Mouse (Mus musculus): ENCODE measurements around the gene Olfr464. TPM values are rescaled to one million over a fixed set of nuclear protein-coding genes. Genes with fewer than 3 reads are reported as not detected.
"Not testable (repeated sequence)": the region's sequence is repeated elsewhere in the genome, so short reads cannot be mapped to it uniquely, and the experiment has no call there.

Olfr464 gene
- polyA plus RNA-seq, 1 experiment from 2014 or later = not detected

- ATAC-seq (ENCODE audit: low FRiP score) (no peak), DNase-seq (ENCODE audit: low spot score, missing footprints) (no peak)
- H3K9me3 ChIP-seq (ENCODE audit: control insufficient read depth, low read length) = no peaks in the 10 kb centered on the region
- no peaks in the 10 kb centered on the region for H3K4me1 ChIP-seq (ENCODE audit: control insufficient read depth, insufficient read depth, low read length)
- no peak overlapping the region for H3K9ac ChIP-seq (ENCODE audit: low read length)
- H3K27ac ChIP-seq (ENCODE audit: low read depth, low read length) = no peak overlapping the region
- H3K4me2 ChIP-seq = no peak overlapping the region
- WGBS = 83% methylated on average over 9 of the region's 9 CpGs
- no peak overlapping the region for H3K4me3 ChIP-seq (ENCODE audit: low read depth, low read length)
- H3K36me3 ChIP-seq (ENCODE audit: control insufficient read depth, insufficient read depth, low read length) = no peaks in the 10 kb centered on the region
- H3K27me3 ChIP-seq (ENCODE audit: control insufficient read depth, insufficient read depth, low read length) = no peaks in the 10 kb centered on the region
These were observed 40.9 kb downstream of the Olfr464 start for GRCm38 (mm10) chr11:87879826-87880225.

DNA sequence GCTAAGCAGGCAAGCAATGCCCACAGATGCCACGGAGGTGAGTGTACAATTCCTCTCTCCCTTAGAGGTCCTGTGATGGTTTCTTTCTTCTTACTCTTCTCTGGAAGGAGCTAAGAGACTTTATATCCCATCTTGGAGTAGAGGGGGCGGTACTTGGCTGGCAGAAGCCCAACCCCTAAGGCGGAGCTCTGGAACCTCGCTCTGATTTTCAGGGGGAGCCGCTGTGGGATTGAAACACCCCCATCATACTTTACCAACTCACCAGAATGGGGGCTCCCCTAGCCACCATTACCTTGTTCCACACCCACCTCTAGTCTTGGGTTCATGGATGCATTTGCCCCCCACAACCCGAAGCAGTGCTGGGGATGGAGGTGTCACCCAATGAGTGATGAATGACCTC is 45.3 kb downstream of the Olfr464 start, which contains the start of gene Epx:
Epx (minus strand) TSS at position 101 of the 400 bp plus-strand sequence.
- no peak for ATAC-seq (ENCODE audit: low FRiP score)
- 83% methylated on average over 6 of the region's 6 CpGs for WGBS

DNA sequence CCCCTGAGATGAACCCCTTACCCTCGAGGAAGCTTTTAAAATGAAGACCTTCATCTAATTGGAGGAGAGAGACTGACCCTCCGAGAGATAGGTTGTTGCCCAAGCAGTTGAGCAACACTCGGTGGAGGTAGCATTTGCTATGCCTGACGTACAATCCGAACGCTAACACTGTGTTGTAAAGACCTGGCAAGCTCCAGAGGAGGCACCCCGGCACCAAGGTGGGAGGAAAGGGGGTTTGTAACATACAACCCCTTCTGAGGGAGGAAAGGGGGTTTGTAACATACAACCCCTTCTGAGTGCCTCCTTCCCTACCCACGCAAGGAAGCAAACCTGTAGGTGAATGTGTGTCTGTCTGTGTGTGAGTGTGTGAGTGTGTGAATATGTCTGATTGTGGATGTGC is 49.0 kb downstream of the Olfr464 start:
- no peak overlapping the region for H3K9ac ChIP-seq (ENCODE audit: low read length)
- no peaks in the 10 kb centered on the region for H3K9me3 ChIP-seq (ENCODE audit: control insufficient read depth, low read length)
- H3K36me3 ChIP-seq (ENCODE audit: control insufficient read depth, insufficient read depth, low read length) = no peaks in the 10 kb centered on the region
- ATAC-seq (ENCODE audit: low FRiP score) (no peak), DNase-seq (ENCODE audit: low spot score, missing footprints) (no peak)
- H3K4me2 ChIP-seq = no peak overlapping the region
- H3K27ac ChIP-seq (ENCODE audit: low read depth, low read length) = no peak overlapping the region
- WGBS = 61% methylated on average over 8 of the region's 8 CpGs
- no peaks in the 10 kb centered on the region for H3K4me1 ChIP-seq (ENCODE audit: control insufficient read depth, insufficient read depth, low read length)
- no peak overlapping the region for H3K4me3 ChIP-seq (ENCODE audit: low read depth, low read length)
- no peaks in the 10 kb centered on the region for H3K27me3 ChIP-seq (ENCODE audit: control insufficient read depth, insufficient read depth, low read length)

More for the DNA sequence above, 45.3 kb downstream of the Olfr464 start, which contains the start of gene Epx:
- no peaks in the 10 kb centered on the region for H3K36me3 ChIP-seq (ENCODE audit: control insufficient read depth, insufficient read depth, low read length)
- no peaks in the 10 kb centered on the region for H3K4me1 ChIP-seq (ENCODE audit: control insufficient read depth, insufficient read depth, low read length)
- H3K4me3 ChIP-seq (ENCODE audit: low read depth, low read length) = no peak within 1 kb of the TSS
- DNase-seq (ENCODE audit: low spot score, missing footprints) = no peak
- H3K9ac ChIP-seq (ENCODE audit: low read length) = no peak within 1 kb of the TSS
- no peak within 1 kb of the TSS for H3K27ac ChIP-seq (ENCODE audit: low read depth, low read length)
- no peaks in the 10 kb centered on the region for H3K27me3 ChIP-seq (ENCODE audit: control insufficient read depth, insufficient read depth, low read length)
- no peaks in the 10 kb centered on the region for H3K9me3 ChIP-seq (ENCODE audit: control insufficient read depth, low read length)
- H3K4me2 ChIP-seq = no peak within 1 kb of the TSS

DNA sequence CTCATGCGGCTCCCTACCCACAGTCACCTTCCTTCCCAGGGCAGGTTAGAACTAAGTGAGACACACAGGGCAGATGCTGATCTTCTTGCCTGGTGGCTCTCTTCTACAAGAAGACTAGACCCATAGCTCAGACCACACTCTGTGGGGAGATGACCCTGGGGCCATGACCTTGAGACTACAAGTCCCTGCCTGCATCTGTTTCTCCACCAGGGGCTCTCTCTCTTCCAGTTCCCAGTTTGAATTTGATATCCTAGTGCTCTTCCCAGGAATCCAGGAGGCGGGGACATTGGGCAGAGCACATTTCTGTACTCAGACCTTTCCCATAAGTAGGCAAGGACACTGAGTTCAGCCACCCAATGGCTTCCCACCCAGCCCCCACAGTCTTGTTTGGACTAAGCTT is 50.7 kb downstream of the Olfr464 start:
- H3K9ac ChIP-seq (ENCODE audit: low read length) = no peak overlapping the region
- 83% methylated on average over 2 of the region's 2 CpGs for WGBS
- no peak overlapping the region for H3K4me2 ChIP-seq
- H3K4me3 ChIP-seq (ENCODE audit: low read depth, low read length) = no peak overlapping the region
- no peaks in the 10 kb centered on the region for H3K36me3 ChIP-seq (ENCODE audit: control insufficient read depth, insufficient read depth, low read length)
- ATAC-seq (ENCODE audit: low FRiP score) (no peak), DNase-seq (ENCODE audit: low spot score, missing footprints) (no peak)
- H3K9me3 ChIP-seq (ENCODE audit: control insufficient read depth, low read length) = no peaks in the 10 kb centered on the region
- no peak overlapping the region for H3K27ac ChIP-seq (ENCODE audit: low read depth, low read length)
- no peaks in the 10 kb centered on the region for H3K4me1 ChIP-seq (ENCODE audit: control insufficient read depth, insufficient read depth, low read length)
- H3K27me3 ChIP-seq (ENCODE audit: control insufficient read depth, insufficient read depth, low read length) = no peaks in the 10 kb centered on the region

GRCm38 (mm10) chr11:87866891-87867290 is 53.9 kb downstream of the Olfr464 start:
- H3K9ac ChIP-seq (ENCODE audit: low read length); H3K4me3 ChIP-seq (ENCODE audit: low read depth, low read length); H3K9me3 ChIP-seq (ENCODE audit: control insufficient read depth, low read length); H3K27me3 ChIP-seq (ENCODE audit: control insufficient read depth, insufficient read depth, low read length); H3K4me1 ChIP-seq (ENCODE audit: control insufficient read depth, insufficient read depth, low read length); ATAC-seq (ENCODE audit: low FRiP score); H3K27ac ChIP-seq (ENCODE audit: low read depth, low read length); H3K36me3 ChIP-seq (ENCODE audit: control insufficient read depth, insufficient read depth, low read length); H3K4me2 ChIP-seq; DNase-seq (ENCODE audit: low spot score, missing footprints): not testable (repeated sequence)
- WGBS = 88% methylated on average over 1 of the region's 2 CpGs

Other genes starting within 250 kb of the Olfr464 start
- 148 and 163 TPM in 2 replicates for gene Supt4a, start 183.4 kb downstream of the Olfr464 start, polyA plus RNA-seq (2014; fragmentation: Nextera tagmentation; extraction: Ambion mirVana)
- gene Tspoap1, start 160.4 kb downstream of the Olfr464 start, polyA plus RNA-seq (2014; fragmentation: Nextera tagmentation; extraction: Ambion mirVana) = 7.0 and 9.0 TPM in 2 replicates
- gene Mpo, start 127.4 kb downstream of the Olfr464 start, polyA plus RNA-seq (2014; fragmentation: Nextera tagmentation; extraction: Ambion mirVana) = 2.6 and 2.9 TPM in 2 replicates
- gene Lpo, start 92.7 kb downstream of the Olfr464 start, polyA plus RNA-seq (2014; fragmentation: Nextera tagmentation; extraction: Ambion mirVana) = 0.27 and 0.57 TPM in 2 replicates
- 11.0 and 12.1 TPM in 2 replicates for gene Mks1, start 67.8 kb downstream of the Olfr464 start, polyA plus RNA-seq (2014; fragmentation: Nextera tagmentation; extraction: Ambion mirVana)
- not detected in 2 replicates for gene Epx, start 45.4 kb downstream of the Olfr464 start, polyA plus RNA-seq (2014; fragmentation: Nextera tagmentation; extraction: Ambion mirVana)
- not detected in 2 replicates for gene Olfr462, start 28.7 kb downstream of the Olfr464 start, polyA plus RNA-seq (2014; fragmentation: Nextera tagmentation; extraction: Ambion mirVana)
- not detected in 2 replicates for gene Olfr463, start 23.6 kb downstream of the Olfr464 start, polyA plus RNA-seq (2014; fragmentation: Nextera tagmentation; extraction: Ambion mirVana)
- gene Dynll2, start 66.6 kb upstream of the Olfr464 start, polyA plus RNA-seq (2014; fragmentation: Nextera tagmentation; extraction: Ambion mirVana) = 20.5 and 22.6 TPM in 2 replicates
- 533 and 541 TPM in 2 replicates for gene Srsf1, start 126.4 kb upstream of the Olfr464 start, polyA plus RNA-seq (2014; fragmentation: Nextera tagmentation; extraction: Ambion mirVana)
- 82.5 and 83.6 TPM in 2 replicates for gene Vezf1, start 147.3 kb upstream of the Olfr464 start, polyA plus RNA-seq (2014; fragmentation: Nextera tagmentation; extraction: Ambion mirVana)
- 16.5 and 17.0 TPM in 2 replicates for gene Cuedc1, start 177.1 kb upstream of the Olfr464 start, polyA plus RNA-seq (2014; fragmentation: Nextera tagmentation; extraction: Ambion mirVana)